Mouse (Mus musculus) liver, embryonic 14.5 days (tissue): ENCODE measurements around the gene Erf.

Source experiments
- CTCF ChIP-seq: IDR thresholded peaks from 2 replicates; pipeline ENCODE4 v1.5.1; 2016; ENCODE audit warnings: antibody characterized with exemption, low read depth, control low read depth
- EP300 ChIP-seq: IDR thresholded peaks from 2 replicates; pipeline ENCODE4 v1.6.1; 2016; ENCODE audit warnings: antibody characterized with exemption, low read depth

DNA sequence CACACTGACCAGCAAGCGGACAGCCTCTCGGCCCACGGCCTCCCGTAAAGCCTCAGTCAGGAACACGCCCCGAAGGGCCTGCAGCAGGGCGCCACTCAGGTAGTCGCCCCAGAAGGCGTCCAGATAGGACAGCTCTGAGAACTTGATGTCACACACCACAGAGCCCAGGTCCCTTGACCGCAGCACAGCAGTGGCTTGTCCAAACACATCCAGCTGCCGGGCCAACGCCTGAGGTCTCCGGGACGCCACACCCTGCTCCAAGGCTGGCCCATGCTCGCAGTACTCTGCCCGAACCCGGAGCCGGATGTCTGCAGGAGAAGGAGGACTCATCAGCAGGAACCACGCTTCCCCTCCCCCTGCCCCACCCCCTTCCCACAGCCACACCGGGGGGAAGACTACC lies 46.9 kb downstream of the Erf start:
- TF ChIP-seq CTCF, result no peak
- TF ChIP-seq EP300, result no peak
